Mouse (Mus musculus): ENCODE data around the gene Sdk1.

DNA sequence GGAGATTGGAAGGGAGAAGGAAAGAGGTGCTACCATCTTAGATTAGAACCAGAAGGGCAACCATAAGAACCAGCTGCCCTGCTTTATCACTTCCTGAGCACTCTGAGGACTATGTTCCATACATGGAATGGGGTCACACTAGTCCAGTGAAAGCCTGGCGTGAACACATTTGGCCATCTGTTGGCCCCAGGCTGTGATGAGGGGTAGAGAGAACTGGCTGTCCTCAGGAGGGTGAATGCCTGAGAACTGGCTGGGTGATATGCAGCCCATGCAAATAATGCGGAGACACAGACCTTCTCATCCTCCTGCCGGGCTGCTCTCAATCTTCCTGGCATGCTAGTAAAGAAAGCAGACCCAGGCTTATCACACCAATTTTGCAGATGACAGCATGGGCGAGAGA lies 384.1 kb downstream of the Sdk1 start:
- no peak for TF ChIP-seq POLR2A (IDR thresholded peaks at IDR 0.05; ENCODE audit: borderline replicate concordance, low read depth, low read length)
- no peak for TF ChIP-seq CTCF (IDR thresholded peaks at IDR 0.05; ENCODE audit: low read depth, low read length)

Measured in bone marrow macrophage, adult 2 months (primary cell).